Mouse (Mus musculus): ENCODE results near the gene Rbm3. TPM values are rescaled to one million over a fixed set of nuclear protein-coding genes. Genes with fewer than 3 reads are reported as not detected.

Gene Rbm3
- polyA plus RNA-seq (2015; fragmentation: Nextera tagmentation; extraction: Ambion mirVana): 272 and 285 TPM in 2 replicates

GRCm38 (mm10) chrX:8145153-8145991 is at the start of gene Rbm3:
Gene Rbm3 (minus strand): TSS chrX:8145880.
- peak within 1 kb of the TSS; percentile 95 for H3K27ac ChIP-seq
- H3K4me3 ChIP-seq: peak within 1 kb of the TSS; percentile 64
- no peaks in the 10 kb centered on the region; the same call in 1 of the 2 replicates for H3K36me3 ChIP-seq (replicated peaks)
- peaks cover 10% of the 10 kb centered on the region for H3K4me1 ChIP-seq
- peak within 1 kb of the TSS; percentile 68 for H3K4me2 ChIP-seq
- no peaks in the 10 kb centered on the region for H3K9me3 ChIP-seq
- H3K9ac ChIP-seq: peak within 1 kb of the TSS; percentile 81
- H3K27me3 ChIP-seq (replicated peaks): no peaks in the 10 kb centered on the region
- ATAC-seq (replicated peaks): peak; percentile 97
- 27% methylated on average over 65 of the region's 65 CpGs for WGBS

GRCm38 (mm10) chrX:8193419-8193723 is 47.7 kb upstream of the Rbm3 start, which contains the start of gene Ebp:
Gene Ebp (minus strand): TSS chrX:8193512.
- WGBS: 21% methylated on average over 10 of the region's 10 CpGs
- Histone ChIP-seq H3K9ac (peak within 1 kb of the TSS; percentile 51), H3K4me2 (peak within 1 kb of the TSS; percentile 56), H3K9me3 (no peaks in the 10 kb centered on the region), H3K4me3 (peak within 1 kb of the TSS; percentile 55), H3K27me3 (replicated peaks) (no peaks in the 10 kb centered on the region), H3K36me3 (replicated peaks) (no peaks in the 10 kb centered on the region), H3K27ac (peak within 1 kb of the TSS; percentile 80), H3K4me1 (peaks cover 6% of the 10 kb centered on the region; the same call in 1 of the 2 replicates)
- ATAC-seq (replicated peaks): peak; percentile 78

- peak; percentile 98 for ATAC-seq (replicated peaks)
Observed at GRCm38 (mm10) chrX:8192640-8193418, 47.1 kb upstream of the Rbm3 start.

GRCm38 (mm10) chrX:8192126-8192639 is 46.5 kb upstream of the Rbm3 start:
- ATAC-seq (replicated peaks): peak; percentile 34
- H3K27me3 ChIP-seq (replicated peaks): no peaks in the 10 kb centered on the region
- H3K4me2 ChIP-seq: peak overlapping the region; percentile 56
- peaks cover 6% of the 10 kb centered on the region; the same call in 1 of the 2 replicates for H3K4me1 ChIP-seq
- no peaks in the 10 kb centered on the region for H3K9me3 ChIP-seq
- peak overlapping the region; percentile 51 for H3K9ac ChIP-seq
- no peaks in the 10 kb centered on the region for H3K36me3 ChIP-seq (replicated peaks)
- H3K4me3 ChIP-seq: peak overlapping the region; percentile 55
- 12% methylated on average over 13 of the region's 13 CpGs for WGBS
- H3K27ac ChIP-seq: peak overlapping the region; percentile 80

More at GRCm38 (mm10) chrX:8192640-8193418, 47.1 kb upstream of the Rbm3 start:
- Histone ChIP-seq H3K27me3 (replicated peaks) (no peaks in the 10 kb centered on the region), H3K9ac (peak overlapping the region; percentile 51), H3K4me1 (peaks cover 6% of the 10 kb centered on the region; the same call in 1 of the 2 replicates), H3K4me3 (peak overlapping the region; percentile 55), H3K27ac (peak overlapping the region; percentile 80), H3K9me3 (no peaks in the 10 kb centered on the region), H3K36me3 (replicated peaks) (no peaks in the 10 kb centered on the region), H3K4me2 (peak overlapping the region; percentile 56)
- 24% methylated on average over 38 of the region's 38 CpGs for WGBS

GRCm38 (mm10) chrX:8182871-8183540 is 37.3 kb upstream of the Rbm3 start:
- H3K9ac ChIP-seq: no peak overlapping the region
- H3K4me3 ChIP-seq: no peak overlapping the region
- H3K4me2 ChIP-seq: no peak overlapping the region
- H3K27me3 ChIP-seq (replicated peaks): no peaks in the 10 kb centered on the region
- no peaks in the 10 kb centered on the region for H3K9me3 ChIP-seq
- H3K27ac ChIP-seq: no peak overlapping the region
- WGBS: 13% methylated on average over 7 of the region's 7 CpGs
- ATAC-seq (replicated peaks): no peak
- no peaks in the 10 kb centered on the region for H3K36me3 ChIP-seq (replicated peaks)
- no peaks in the 10 kb centered on the region for H3K4me1 ChIP-seq

GRCm38 (mm10) chrX:8179646-8180045 is 34.0 kb upstream of the Rbm3 start:
- 91% methylated on average over 5 of the region's 5 CpGs for WGBS
- Histone ChIP-seq H3K9ac (no peak overlapping the region), H3K27me3 (replicated peaks) (no peaks in the 10 kb centered on the region), H3K4me1 (peaks cover 5% of the 10 kb centered on the region), H3K9me3 (no peaks in the 10 kb centered on the region), H3K4me3 (no peak overlapping the region), H3K4me2 (no peak overlapping the region), H3K27ac (no peak overlapping the region), H3K36me3 (replicated peaks) (no peaks in the 10 kb centered on the region)
- ATAC-seq (replicated peaks): no peak

GRCm38 (mm10) chrX:8178871-8179270 is 33.2 kb upstream of the Rbm3 start:
- WGBS: 90% methylated on average over 2 of the region's 2 CpGs
- H3K27me3 ChIP-seq (replicated peaks): no peaks in the 10 kb centered on the region
- no peak overlapping the region for H3K4me2 ChIP-seq
- H3K4me3 ChIP-seq: no peak overlapping the region
- no peaks in the 10 kb centered on the region for H3K36me3 ChIP-seq (replicated peaks)
- H3K9me3 ChIP-seq: no peaks in the 10 kb centered on the region
- H3K9ac ChIP-seq: no peak overlapping the region
- peaks cover 7% of the 10 kb centered on the region for H3K4me1 ChIP-seq
- no peak overlapping the region for H3K27ac ChIP-seq
- ATAC-seq (replicated peaks): no peak

GRCm38 (mm10) chrX:8175504-8176385 is 30.1 kb upstream of the Rbm3 start, which contains the start of gene Tbc1d25:
Gene Tbc1d25 (minus strand): TSS chrX:8176181.
- Histone ChIP-seq H3K27ac (peak within 1 kb of the TSS; percentile 71), H3K4me1 (peaks cover 7% of the 10 kb centered on the region), H3K36me3 (replicated peaks) (no peaks in the 10 kb centered on the region), H3K4me2 (peak within 1 kb of the TSS; percentile 53), H3K27me3 (replicated peaks) (no peaks in the 10 kb centered on the region), H3K9me3 (no peaks in the 10 kb centered on the region), H3K4me3 (peak within 1 kb of the TSS; percentile 65), H3K9ac (peak within 1 kb of the TSS; percentile 59)
- 11% methylated on average over 56 of the region's 56 CpGs for WGBS
- peak; percentile 96 for ATAC-seq (replicated peaks)

- peak overlapping the region; percentile 53 for H3K4me2 ChIP-seq
Observed at GRCm38 (mm10) chrX:8175169-8175503, 29.5 kb upstream of the Rbm3 start.

GRCm38 (mm10) chrX:8167716-8168647 is 22.3 kb upstream of the Rbm3 start:
- no peak overlapping the region for H3K4me3 ChIP-seq
- H3K4me2 ChIP-seq: no peak overlapping the region
- no peaks in the 10 kb centered on the region for H3K4me1 ChIP-seq
- no peaks in the 10 kb centered on the region for H3K27me3 ChIP-seq (replicated peaks)
- H3K9ac ChIP-seq: no peak overlapping the region
- H3K9me3 ChIP-seq: no peaks in the 10 kb centered on the region
- H3K27ac ChIP-seq: no peak overlapping the region
- H3K36me3 ChIP-seq (replicated peaks): no peaks in the 10 kb centered on the region
- WGBS: 92% methylated on average over 10 of the region's 10 CpGs
- ATAC-seq (replicated peaks): no peak

More at GRCm38 (mm10) chrX:8175169-8175503, 29.5 kb upstream of the Rbm3 start:
- no peak for ATAC-seq (replicated peaks)
- Histone ChIP-seq H3K9me3 (no peaks in the 10 kb centered on the region), H3K4me3 (peak overlapping the region; percentile 65), H3K36me3 (replicated peaks) (no peaks in the 10 kb centered on the region), H3K9ac (peak overlapping the region; percentile 59), H3K27me3 (replicated peaks) (no peaks in the 10 kb centered on the region), H3K27ac (no peak overlapping the region), H3K4me1 (peaks cover 7% of the 10 kb centered on the region)
- WGBS: 27% methylated on average over 4 of the region's 4 CpGs
